Mouse (Mus musculus): ENCODE measurements around the gene Mob1b.
A peak's percentile ranks its signal among the peaks of the same experiment; 100 is the strongest.

Gene Mob1b

GRCm38 (mm10) chr5:88720116-88721002 is at the start of gene Mob1b:
Gene Mob1b, plus strand, starts transcription at chr5:88720855.
- peak; percentile 88 for DNase-seq (ENCODE audit: low read depth)

- peak; percentile 47 for DNase-seq (ENCODE audit: low read depth)
These were observed 45.8 kb upstream of the Mob1b start for GRCm38 (mm10) chr5:88674703-88675442.

GRCm38 (mm10) chr5:88675443-88676387 is 44.9 kb upstream of the Mob1b start, which contains the start of gene Grsf1:
Gene Grsf1, minus strand, starts transcription at chr5:88676171.
- DNase-seq (ENCODE audit: low read depth), result peak; percentile 76

GRCm38 (mm10) chr5:88678929-88679328 is 41.7 kb upstream of the Mob1b start:
- no peak for DNase-seq (ENCODE audit: low read depth)

- no peak for DNase-seq (ENCODE audit: low read depth)
These were observed 41.3 kb upstream of the Mob1b start for GRCm38 (mm10) chr5:88679341-88679740.

- DNase-seq (ENCODE audit: low read depth), result no peak
These were observed 40.1 kb upstream of the Mob1b start for GRCm38 (mm10) chr5:88680567-88680966.

GRCm38 (mm10) chr5:88683706-88684105 is 36.9 kb upstream of the Mob1b start:
- no peak for DNase-seq (ENCODE audit: low read depth)

GRCm38 (mm10) chr5:88684226-88684625 is 36.4 kb upstream of the Mob1b start:
- no peak for DNase-seq (ENCODE audit: low read depth)

GRCm38 (mm10) chr5:88685306-88685705 is 35.3 kb upstream of the Mob1b start:
- DNase-seq (ENCODE audit: low read depth), result no peak

- DNase-seq (ENCODE audit: low read depth), result no peak
These were observed 34.8 kb upstream of the Mob1b start for GRCm38 (mm10) chr5:88685745-88686299.

GRCm38 (mm10) chr5:88687996-88688406 is 32.7 kb upstream of the Mob1b start:
- no peak for DNase-seq (ENCODE audit: low read depth)

GRCm38 (mm10) chr5:88688583-88689187 is 32.0 kb upstream of the Mob1b start:
- DNase-seq (ENCODE audit: low read depth), result no peak

GRCm38 (mm10) chr5:88689279-88689938 is 31.2 kb upstream of the Mob1b start:
- DNase-seq (ENCODE audit: low read depth), result no peak

GRCm38 (mm10) chr5:88690681-88691505 is 29.8 kb upstream of the Mob1b start:
- no peak for DNase-seq (ENCODE audit: low read depth)

GRCm38 (mm10) chr5:88691506-88692095 is 29.1 kb upstream of the Mob1b start:
- no peak for DNase-seq (ENCODE audit: low read depth)

GRCm38 (mm10) chr5:88692586-88692985 is 28.1 kb upstream of the Mob1b start:
- DNase-seq (ENCODE audit: low read depth), result no peak

- no peak for DNase-seq (ENCODE audit: low read depth)
These were observed 27.6 kb upstream of the Mob1b start for GRCm38 (mm10) chr5:88693057-88693456.

- no peak for DNase-seq (ENCODE audit: low read depth)
These were observed 23.4 kb upstream of the Mob1b start for GRCm38 (mm10) chr5:88697291-88697690.

GRCm38 (mm10) chr5:88699251-88699913 is 21.3 kb upstream of the Mob1b start:
- no peak for DNase-seq (ENCODE audit: low read depth)

Data from c-Kit-positive CD71-positive TER-119-negative erythroid progenitor cells, embryonic 14.5 days (primary cell).